In genomic region chr13:14688955-14689354, GRCm38 (mm10) we compare ENCODE assay signal across 25 mouse cellular contexts. TPM values are rescaled to one million over a fixed set of nuclear protein-coding genes. Genes with fewer than 3 reads are reported as not detected.
DNase-seq lines count a peak whose midpoint lies in the region; ATAC-seq and TF ChIP-seq lines count a peak whose summit lies in the region.
"Had no signal": no experiment of that assay in that cellular context is flagged by ENCODE, and none has a peak within 500 bp of the region (broad histone marks: within the 10 kb centered on the region; RNA-seq: fewer than 3 reads in every experiment).

No protein-coding gene starts in this region.

- TF ChIP-seq EP300 in CH12.LX (IDR thresholded peaks at IDR 0.05; ENCODE audit: low read length), result no peak
- TF ChIP-seq EP300 in stomach, postnatal 0 days (optimal IDR thresholded peaks at IDR 0.05), result no peak

- peak; percentile 38 for TF ChIP-seq RAD21 in CH12.LX (IDR thresholded peaks at IDR 0.05; ENCODE audit: low read depth, low read length)

- H3K9me3 ChIP-seq in kidney, postnatal 0 days (replicated peaks; ENCODE audit: low read length), result no peaks in the 10 kb centered on the region
- H3K9me3 ChIP-seq in kidney, embryonic 16.5 days (ENCODE audit: low read length), result no peaks in the 10 kb centered on the region
- no peaks in the 10 kb centered on the region for H3K9me3 ChIP-seq in CH12.LX (replicated peaks; ENCODE audit: low read length)
- H3K9me3 ChIP-seq in stomach, postnatal 0 days (ENCODE audit: control insufficient read depth, low read length), result no peaks in the 10 kb centered on the region
- no peaks in the 10 kb centered on the region for H3K9me3 ChIP-seq in midbrain, embryonic 14.5 days (ENCODE audit: control insufficient read depth, low read length)
- H3K9me3 ChIP-seq in hindbrain, embryonic 14.5 days (ENCODE audit: control insufficient read depth, low read length), result no peaks in the 10 kb centered on the region
- H3K9me3 ChIP-seq: forebrain, embryonic 10.5 days; G1E; heart, embryonic 10.5 days; hindbrain, embryonic 10.5 days; kidney, embryonic 15.5 days; limb, embryonic 12.5 days; megakaryocyte, embryonic 14.5 days; midbrain, embryonic 13.5 days had no signal

- no peaks in the 10 kb centered on the region for H3K79me2 ChIP-seq in CH12.LX (replicated peaks; ENCODE audit: control insufficient read depth, extremely low read depth, insufficient read depth, poor library complexity, severe bottlenecking)

- H3K4me2 ChIP-seq in kidney, postnatal 0 days (ENCODE audit: low read length), result no peak overlapping the region
- no peak overlapping the region for H3K4me2 ChIP-seq in kidney, embryonic 16.5 days (replicated peaks; ENCODE audit: low read depth, low read length)
- H3K4me2 ChIP-seq in CH12.LX (ENCODE audit: insufficient read depth, low read depth, poor library complexity, severe bottlenecking), result no peak overlapping the region
- no peak overlapping the region for H3K4me2 ChIP-seq in stomach, postnatal 0 days (replicated peaks; ENCODE audit: low read depth)
- H3K4me2 ChIP-seq in midbrain, embryonic 14.5 days (ENCODE audit: low read length), result no peak overlapping the region
- H3K4me2 ChIP-seq in hindbrain, embryonic 14.5 days (replicated peaks), result no peak overlapping the region
- H3K4me2 ChIP-seq: kidney, embryonic 15.5 days; limb, embryonic 12.5 days; liver, embryonic 11.5 days; midbrain, embryonic 13.5 days had no signal

- H3K9ac ChIP-seq in kidney, postnatal 0 days (ENCODE audit: low read depth, low read length), result no peak overlapping the region
- no peak overlapping the region for H3K9ac ChIP-seq in kidney, embryonic 16.5 days (replicated peaks; ENCODE audit: low read length)
- no peak overlapping the region for H3K9ac ChIP-seq in CH12.LX (ENCODE audit: insufficient read depth, low read depth)
- H3K9ac ChIP-seq in stomach, postnatal 0 days (ENCODE audit: low read length), result no peak overlapping the region
- no peak overlapping the region for H3K9ac ChIP-seq in midbrain, embryonic 14.5 days (replicated peaks; ENCODE audit: low read length)
- H3K9ac ChIP-seq in hindbrain, embryonic 14.5 days, result no peak overlapping the region
- H3K9ac ChIP-seq: kidney, embryonic 15.5 days; limb, embryonic 12.5 days; liver, postnatal 0 days; midbrain, embryonic 13.5 days had no signal

- H3K27me3 ChIP-seq in kidney, postnatal 0 days (ENCODE audit: insufficient read depth, low read length), result no peaks in the 10 kb centered on the region
- H3K27me3 ChIP-seq in kidney, embryonic 16.5 days (ENCODE audit: insufficient read depth, low read length), result no peaks in the 10 kb centered on the region
- H3K27me3 ChIP-seq in CH12.LX (replicated peaks), result no peaks in the 10 kb centered on the region
- H3K27me3 ChIP-seq in stomach, postnatal 0 days (ENCODE audit: control insufficient read depth, insufficient read depth, low read length), result no peaks in the 10 kb centered on the region
- H3K27me3 ChIP-seq in midbrain, embryonic 14.5 days (ENCODE audit: control insufficient read depth, insufficient read depth, low read length), result no peaks in the 10 kb centered on the region
- H3K27me3 ChIP-seq in hindbrain, embryonic 14.5 days (ENCODE audit: control insufficient read depth, insufficient read depth, low read length), result no peaks in the 10 kb centered on the region
- H3K27me3 ChIP-seq: kidney, embryonic 15.5 days; limb, embryonic 12.5 days; megakaryocyte, embryonic 14.5 days; midbrain, embryonic 13.5 days had no signal

- no peak for DNase-seq in kidney, postnatal 0 days (ENCODE audit: low spot score)
- DNase-seq in CH12.LX (ENCODE audit: extremely low read depth), result peak; percentile 4
- DNase-seq in NIH3T3 (ENCODE audit: low read depth), result peak; percentile 5
- DNase-seq in stomach, postnatal 0 days (ENCODE audit: low spot score), result no peak
- DNase-seq in midbrain, embryonic 14.5 days, result no peak
- no peak for DNase-seq in hindbrain, embryonic 14.5 days (ENCODE audit: low spot score)
- DNase-seq: adrenal gland, postnatal 36 days; cerebellum, adult 11-12 months; cerebellum, postnatal 10 days; gastrocnemius, postnatal 36 days; kidney, adult 11 months; liver, postnatal 0 days; right cerebral cortex, postnatal 14 days; thymus, postnatal 14 days had no signal

- dilution Hi-C loops in CH12.LX (cut with MboI; ENCODE audit: extremely low pct_ligation_motif_present, extremely low pct_unique_long_range_greater_than_20kb, low sequenced_read_pairs), result no loop called here

- no peak for TF ChIP-seq POLR2A in CH12.LX (IDR thresholded peaks at IDR 0.05; ENCODE audit: low read depth, low read length)

- H3K27ac ChIP-seq in kidney, postnatal 0 days, result no peak overlapping the region
- H3K27ac ChIP-seq in kidney, embryonic 16.5 days (ENCODE audit: low read length), result no peak overlapping the region
- no peak overlapping the region for H3K27ac ChIP-seq in CH12.LX (ENCODE audit: insufficient read depth, low read depth)
- no peak overlapping the region for H3K27ac ChIP-seq in stomach, postnatal 0 days (replicated peaks)
- no peak overlapping the region for H3K27ac ChIP-seq in midbrain, embryonic 14.5 days (replicated peaks; ENCODE audit: low read depth, low read length)
- no peak overlapping the region for H3K27ac ChIP-seq in hindbrain, embryonic 14.5 days
- H3K27ac ChIP-seq: forebrain, embryonic 10.5 days; heart, embryonic 10.5 days; hindbrain, embryonic 10.5 days; hindbrain, postnatal 0 days; kidney, embryonic 15.5 days; limb, embryonic 12.5 days; midbrain, embryonic 13.5 days had no signal

- H3K4me1 ChIP-seq in kidney, postnatal 0 days (replicated peaks; ENCODE audit: insufficient read depth, low read length), result no peaks in the 10 kb centered on the region
- H3K4me1 ChIP-seq in kidney, embryonic 16.5 days (ENCODE audit: insufficient read depth, low read length), result no peaks in the 10 kb centered on the region
- peaks cover 0 to 14% of the 10 kb centered on the region in 2 experiments; a peak in 2 of 4 replicates for H3K4me1 ChIP-seq in CH12.LX (ENCODE audit: control insufficient read depth in 1 of 2, insufficient read depth in 2 of 2)
- no peaks in the 10 kb centered on the region for H3K4me1 ChIP-seq in stomach, postnatal 0 days (replicated peaks; ENCODE audit: control insufficient read depth, insufficient read depth)
- no peaks in the 10 kb centered on the region for H3K4me1 ChIP-seq in midbrain, embryonic 14.5 days (ENCODE audit: control insufficient read depth, insufficient read depth, low read length)
- H3K4me1 ChIP-seq in hindbrain, embryonic 14.5 days (replicated peaks; ENCODE audit: control insufficient read depth, insufficient read depth, low read length), result no peaks in the 10 kb centered on the region
- H3K4me1 ChIP-seq: forebrain, embryonic 10.5 days; heart, embryonic 10.5 days; hindbrain, embryonic 10.5 days; kidney, embryonic 15.5 days; limb, embryonic 12.5 days; megakaryocyte, embryonic 14.5 days; midbrain, embryonic 13.5 days had no signal

- in situ Hi-C loops in CH12.LX (cut with MboI; ENCODE audit: low pct_ligation_motif_present, low pct_unique_long_range_greater_than_20kb, low sequenced_read_pairs), result no loop called here

- peak; percentile 44 for TF ChIP-seq CTCF in kidney, postnatal 0 days (IDR thresholded peaks at IDR 0.05; ENCODE audit: low read depth)
- peak; percentile 23 to 50; a peak in 2 of 4 replicates for TF ChIP-seq CTCF in CH12.LX (conservative IDR thresholded peaks at IDR 0.05 in 1 of 2, IDR thresholded peaks at IDR 0.05 in 1 of 2; ENCODE audit: low read depth in 2 of 2, low read length in 2 of 2)
- TF ChIP-seq CTCF in stomach, postnatal 0 days (IDR thresholded peaks at IDR 0.05; ENCODE audit: low read depth), result peak; percentile 38

- ATAC-seq in kidney, postnatal 0 days (replicated peaks; ENCODE audit: low FRiP score, low read depth), result no peak
- ATAC-seq in kidney, embryonic 16.5 days (ENCODE audit: low FRiP score, low TSS enrichment), result no peak
- no peak for ATAC-seq in stomach, postnatal 0 days (ENCODE audit: low FRiP score, low TSS enrichment)
- no peak for ATAC-seq in midbrain, embryonic 14.5 days (ENCODE audit: low FRiP score, low TSS enrichment)
- no peak for ATAC-seq in hindbrain, embryonic 14.5 days (ENCODE audit: low FRiP score)
- ATAC-seq: hindbrain, postnatal 0 days; liver, postnatal 0 days; midbrain, embryonic 13.5 days had no signal

- no peaks in the 10 kb centered on the region for H3K36me3 ChIP-seq in kidney, postnatal 0 days (ENCODE audit: insufficient read depth, low read length)
- H3K36me3 ChIP-seq in kidney, embryonic 16.5 days (ENCODE audit: insufficient read depth, low read length), result no peaks in the 10 kb centered on the region
- no peaks in the 10 kb centered on the region for H3K36me3 ChIP-seq in CH12.LX (replicated peaks in 1 of 2; ENCODE audit: control insufficient read depth in 1 of 2, insufficient read depth in 1 of 2, low read length in 1 of 2)
- H3K36me3 ChIP-seq in stomach, postnatal 0 days (ENCODE audit: control insufficient read depth, insufficient read depth, low read length), result no peaks in the 10 kb centered on the region
- H3K36me3 ChIP-seq in midbrain, embryonic 14.5 days (ENCODE audit: control insufficient read depth, insufficient read depth, low read length), result no peaks in the 10 kb centered on the region
- H3K36me3 ChIP-seq in hindbrain, embryonic 14.5 days (replicated peaks; ENCODE audit: control insufficient read depth, insufficient read depth), result no peaks in the 10 kb centered on the region
- H3K36me3 ChIP-seq: forebrain, embryonic 10.5 days; G1E; heart, embryonic 10.5 days; hindbrain, embryonic 10.5 days; kidney, embryonic 15.5 days; limb, embryonic 12.5 days; midbrain, embryonic 13.5 days had no signal

- 69% methylated on average over 3 of the region's 3 CpGs for WGBS in kidney, postnatal 0 days
- WGBS in kidney, embryonic 16.5 days, result 71% methylated on average over 3 of the region's 3 CpGs
- WGBS in stomach, postnatal 0 days, result 72% methylated on average over 3 of the region's 3 CpGs
- 65% methylated on average over 3 of the region's 3 CpGs for WGBS in midbrain, embryonic 14.5 days
- WGBS in hindbrain, embryonic 14.5 days, result 72% methylated on average over 3 of the region's 3 CpGs

- H3K4me3 ChIP-seq in kidney, postnatal 0 days (replicated peaks; ENCODE audit: low read depth, low read length), result no peak overlapping the region
- H3K4me3 ChIP-seq in kidney, embryonic 16.5 days (ENCODE audit: low read length), result no peak overlapping the region
- H3K4me3 ChIP-seq in CH12.LX (replicated peaks in 1 of 3; ENCODE audit: low read depth in 2 of 3, low read length in 2 of 3, poor library complexity in 1 of 3), result no peak overlapping the region
- H3K4me3 ChIP-seq in stomach, postnatal 0 days (ENCODE audit: low read depth, low read length), result no peak overlapping the region
- H3K4me3 ChIP-seq in midbrain, embryonic 14.5 days (replicated peaks; ENCODE audit: low read depth, low read length), result no peak overlapping the region
- no peak overlapping the region for H3K4me3 ChIP-seq in hindbrain, embryonic 14.5 days (replicated peaks; ENCODE audit: low read length)
- H3K4me3 ChIP-seq: forebrain, embryonic 10.5 days; heart, embryonic 10.5 days; hindbrain, embryonic 10.5 days; kidney, embryonic 15.5 days; limb, embryonic 12.5 days; megakaryocyte, embryonic 14.5 days; midbrain, embryonic 13.5 days had no signal

RNA-seq across cellular contexts. Expression of gene AW209491, which starts 59.0 kb away (rescaled TPM):
- polyA plus RNA-seq in kidney, postnatal 0 days (2015; fragmentation: Nextera tagmentation; extraction: Ambion mirVana), result 20.9 and 23.6 TPM in 2 replicates
- 28.0 and 28.9 TPM in 2 replicates for polyA plus RNA-seq in kidney, embryonic 16.5 days (2015; fragmentation: Nextera tagmentation; extraction: Ambion mirVana)
- total RNA-seq in CH12.LX (2012; rRNA removed), result 13.6 and 13.7 TPM in 2 replicates
- total RNA-seq in CH12.LX (2014; rRNA removed), result 22.3 and 24.3 TPM in 2 replicates
- polyA plus RNA-seq in CH12.LX (2012; ENCODE audit: insufficient read length, low read depth), result 18.8 and 20.9 TPM in 2 replicates
- polyA plus RNA-seq in stomach, postnatal 0 days (2015; fragmentation: Nextera tagmentation; extraction: Ambion mirVana), result 17.8 and 19.9 TPM in 2 replicates
- polyA plus RNA-seq in midbrain, embryonic 14.5 days (2014; fragmentation: Nextera tagmentation; extraction: Ambion mirVana), result 38.1 and 48.9 TPM in 2 replicates
- 40.9 and 42.2 TPM in 2 replicates for polyA plus RNA-seq in hindbrain, embryonic 14.5 days (2014; fragmentation: Nextera tagmentation; extraction: Ambion mirVana)

Comparison
In these comparisons a context has a peak if more than half of its experiments do, and no peak if none do; other contexts are left out.
1. DNase-seq: peak in CH12.LX (single experiment) and NIH3T3 (single experiment); none in kidney, postnatal 0 days (single experiment), stomach, postnatal 0 days (single experiment), midbrain, embryonic 14.5 days (single experiment) and hindbrain, embryonic 14.5 days (single experiment).
2. Peak in every context shown above with its lines, with median percentiles within 50 percentile points of each other: CTCF ChIP-seq.